Mouse (Mus musculus) right cerebral cortex, adult 18-20 months (tissue): ENCODE results near the gene Pik3r5.

Source experiments
- DNase-seq: peaks from one replicate; pipeline ENCODE4 v3.0.0; 2022; ENCODE audit warnings: mixed read lengths

The Pik3r5 gene

GRCm38 (mm10) chr11:68431699-68432360 is at the start of gene Pik3r5:
Gene Pik3r5 (plus strand): TSS chr11:68432121.
- DNase-seq, result peak; percentile 67

- DNase-seq, result no peak
Observed at GRCm38 (mm10) chr11:68383519-68383918, 48.4 kb upstream of the Pik3r5 start.

GRCm38 (mm10) chr11:68384131-68384530 is 47.8 kb upstream of the Pik3r5 start:
- no peak for DNase-seq

GRCm38 (mm10) chr11:68384592-68385020 is 47.3 kb upstream of the Pik3r5 start:
- DNase-seq, result no peak

- no peak for DNase-seq
Observed at GRCm38 (mm10) chr11:68385021-68385821, 46.7 kb upstream of the Pik3r5 start.

GRCm38 (mm10) chr11:68385921-68386588 is 45.9 kb upstream of the Pik3r5 start:
- peak; percentile 14 for DNase-seq

- DNase-seq, result peak; percentile 32
Observed at GRCm38 (mm10) chr11:68386589-68387440, 45.1 kb upstream of the Pik3r5 start.

- no peak for DNase-seq
Observed at GRCm38 (mm10) chr11:68387441-68387760, 44.5 kb upstream of the Pik3r5 start.

- no peak for DNase-seq
Observed at GRCm38 (mm10) chr11:68387971-68388654, 43.8 kb upstream of the Pik3r5 start.

- no peak for DNase-seq
Observed at GRCm38 (mm10) chr11:68388655-68389015, 43.3 kb upstream of the Pik3r5 start.

- no peak for DNase-seq
Observed at GRCm38 (mm10) chr11:68389621-68390020, 42.3 kb upstream of the Pik3r5 start.

- DNase-seq, result no peak
Observed at GRCm38 (mm10) chr11:68390381-68391287, 41.3 kb upstream of the Pik3r5 start.

GRCm38 (mm10) chr11:68393897-68394490 is 37.9 kb upstream of the Pik3r5 start:
- DNase-seq, result no peak

GRCm38 (mm10) chr11:68394749-68395148 is 37.2 kb upstream of the Pik3r5 start:
- no peak for DNase-seq

- DNase-seq, result no peak
Observed at GRCm38 (mm10) chr11:68395546-68395945, 36.4 kb upstream of the Pik3r5 start.

- DNase-seq, result no peak
Observed at GRCm38 (mm10) chr11:68398891-68399547, 32.9 kb upstream of the Pik3r5 start.

GRCm38 (mm10) chr11:68399548-68400020 is 32.3 kb upstream of the Pik3r5 start:
- DNase-seq, result peak; percentile 25

GRCm38 (mm10) chr11:68400021-68400671 is 31.8 kb upstream of the Pik3r5 start:
- DNase-seq, result peak; percentile 13

GRCm38 (mm10) chr11:68400727-68401219 is 31.1 kb upstream of the Pik3r5 start, which contains the start of gene Ntn1:
Gene Ntn1 (minus strand): TSS chr11:68400823.
- no peak for DNase-seq
